Mouse (Mus musculus) urinary bladder, adult 18-20 months (tissue): ENCODE results near the gene 1110051M20Rik.

Source experiments
- DNase-seq, 2 experiments: peaks; one replicate each; pipeline ENCODE4 v3.0.0; 2022; ENCODE audit warnings: low spot score in 2 of 2, mixed read lengths in 2 of 2

1110051M20Rik gene

DNA sequence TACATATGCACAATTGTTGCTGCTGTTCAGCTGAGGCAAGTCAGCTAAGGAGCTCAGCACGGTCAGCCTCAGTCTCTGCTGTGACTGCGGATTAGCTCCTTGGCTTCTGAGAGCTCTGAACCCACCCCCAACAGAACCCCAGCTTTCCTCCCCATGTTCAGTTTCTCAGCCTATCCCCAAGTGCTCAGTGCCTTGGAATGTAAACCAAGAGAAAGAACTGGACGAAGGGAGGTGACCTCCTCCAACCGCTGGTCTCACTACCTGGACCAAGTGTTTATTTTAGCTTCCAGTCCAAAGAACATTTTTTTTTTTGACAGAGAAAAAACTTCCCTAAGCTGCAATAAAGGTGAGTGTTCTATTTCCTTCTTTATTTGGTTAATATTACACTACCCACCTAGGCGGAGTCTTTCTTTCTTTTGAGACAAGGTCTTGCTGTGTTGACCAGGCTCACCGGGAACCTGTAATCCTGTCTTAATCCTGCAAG is 94.5 kb downstream of the 1110051M20Rik start:
- peak in 1 of 2 experiments; percentile 15 for DNase-seq

GRCm38 (mm10) chr2:91348936-91349335 is 95.6 kb downstream of the 1110051M20Rik start:
- DNase-seq = no peak

DNA sequence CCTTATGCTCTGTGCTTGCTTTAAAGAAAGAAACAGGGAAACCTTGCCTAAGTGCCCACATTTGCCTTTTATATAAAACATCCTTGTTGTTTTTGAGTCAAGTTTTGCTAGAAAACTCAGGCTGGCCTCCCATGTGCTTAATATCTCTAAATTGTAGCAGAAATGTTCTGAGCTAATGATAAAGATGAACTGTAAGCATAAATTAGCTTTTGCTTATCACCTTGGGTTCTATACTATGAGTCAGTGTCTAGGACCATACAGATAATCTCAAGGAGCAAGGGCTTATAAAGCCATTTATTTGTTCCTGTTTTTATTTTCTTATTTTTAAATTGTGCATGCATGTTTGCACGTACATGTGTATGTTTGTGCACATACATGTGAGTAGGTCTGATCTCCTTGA is 98.9 kb downstream of the 1110051M20Rik start:
- no peak for DNase-seq

DNA sequence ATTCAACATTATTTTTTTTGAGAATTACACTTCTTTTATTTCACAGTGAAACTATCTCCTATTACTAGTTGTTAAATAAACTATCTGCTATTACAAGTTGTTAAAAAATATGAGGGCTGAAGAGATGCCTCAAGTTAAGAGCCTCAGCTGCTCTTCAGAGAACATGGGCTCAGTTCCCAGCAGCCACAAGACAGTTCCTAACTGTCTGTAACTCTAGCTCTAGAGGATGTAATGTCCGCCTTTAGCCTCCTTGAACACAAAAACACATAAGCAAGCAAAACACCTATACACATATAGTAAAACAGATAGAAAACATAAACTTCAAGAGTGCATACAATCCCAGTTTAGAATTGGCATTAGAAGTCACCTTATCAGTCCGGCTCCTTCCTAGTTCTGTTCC is 104.9 kb downstream of the 1110051M20Rik start:
- DNase-seq = no peak

DNA sequence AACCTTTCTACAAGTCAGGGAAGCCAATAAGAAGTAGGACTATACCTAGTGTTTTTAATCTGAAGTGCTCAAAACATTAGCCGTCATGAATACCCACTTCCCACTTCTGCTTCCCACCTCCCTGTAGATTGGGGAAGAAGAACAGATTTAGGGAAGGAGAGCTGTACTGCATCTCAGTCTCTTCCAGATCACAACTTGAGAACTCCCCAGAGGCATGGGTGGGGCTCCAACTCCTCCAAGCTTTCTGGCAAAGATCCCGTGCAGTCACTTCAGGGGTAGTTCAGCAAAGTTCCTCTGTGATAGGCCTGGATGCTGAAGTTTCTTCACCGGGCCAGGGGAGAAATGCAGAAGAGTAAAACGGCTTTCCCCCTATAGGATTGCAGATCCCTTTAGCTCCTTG is 109.4 kb downstream of the 1110051M20Rik start:
- peak in 1 of 2 experiments; percentile 65 for DNase-seq

DNA sequence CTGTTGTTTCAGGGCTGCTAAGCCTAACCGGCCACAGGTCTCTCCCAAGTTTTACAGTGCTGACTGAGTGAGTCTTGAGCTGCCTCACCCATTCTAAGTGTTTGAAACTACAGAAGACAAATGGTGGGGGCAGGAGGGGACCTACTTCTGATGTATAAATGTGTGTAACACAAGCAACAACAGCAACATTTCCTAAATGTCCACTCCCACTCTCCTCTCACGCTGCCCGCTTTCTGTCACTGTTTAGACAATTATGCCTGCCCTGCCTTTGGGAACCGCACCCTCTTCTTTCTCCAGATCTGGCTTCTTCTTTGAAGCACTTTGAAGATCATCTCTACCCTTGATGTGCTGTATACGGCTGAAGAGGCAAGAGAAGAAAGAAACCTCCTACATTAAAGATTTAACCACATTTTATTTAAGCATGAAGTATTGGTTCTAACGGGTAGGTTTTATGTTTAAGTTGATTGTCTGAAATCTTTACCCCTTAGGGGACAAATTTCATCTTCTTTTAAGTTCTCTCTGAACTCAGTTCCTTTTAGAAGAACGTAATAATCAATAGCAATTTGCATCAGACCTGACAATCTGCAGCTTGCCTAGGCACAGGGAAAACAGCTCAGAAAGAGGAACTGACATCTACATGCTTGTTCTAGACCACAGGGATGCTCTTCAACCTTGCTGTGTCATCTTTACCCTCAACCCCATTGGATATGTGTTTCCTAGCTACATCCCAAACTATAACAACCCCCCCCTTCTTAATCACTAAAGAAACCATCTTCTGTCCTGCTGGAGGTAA is 113.3 kb downstream of the 1110051M20Rik start:
- no peak for DNase-seq

DNA sequence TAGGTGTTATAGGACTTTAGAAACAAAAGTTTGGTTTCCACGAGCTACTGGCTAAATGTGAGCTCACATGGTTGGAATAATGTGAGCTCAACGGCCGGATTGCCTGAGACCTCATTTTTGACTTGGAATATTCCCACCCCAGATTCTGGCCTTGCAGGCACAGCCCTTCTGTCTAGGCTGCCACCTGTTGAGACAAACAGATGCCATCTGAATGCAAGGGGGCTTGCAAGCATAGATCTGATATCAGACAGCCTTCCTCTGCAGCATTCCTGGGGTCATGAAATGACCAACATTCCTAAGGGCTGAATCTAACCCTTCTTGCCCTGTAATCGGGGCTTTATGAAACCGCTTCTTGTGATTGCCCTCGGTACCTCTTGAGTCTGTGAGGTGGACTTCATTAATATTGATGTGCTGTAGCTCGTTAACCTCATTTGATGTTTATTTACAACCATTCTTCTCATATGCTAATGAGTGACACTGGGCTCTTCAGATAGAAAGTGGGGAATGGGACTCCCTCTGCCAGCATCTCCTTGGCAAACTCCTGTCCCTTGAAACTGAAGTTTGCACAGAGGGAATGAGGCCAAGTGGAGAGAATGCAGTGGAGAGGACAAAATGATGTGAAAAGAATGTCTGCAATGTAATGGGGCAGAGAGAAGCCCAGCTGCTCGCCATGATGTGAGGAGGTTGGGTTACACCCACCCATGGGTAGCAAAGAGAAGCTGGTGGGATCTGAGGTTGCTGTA is 114.3 kb downstream of the 1110051M20Rik start:
- no peak for DNase-seq

GRCm38 (mm10) chr2:91328729-91329125 is 115.8 kb downstream of the 1110051M20Rik start:
- no peak for DNase-seq

DNA sequence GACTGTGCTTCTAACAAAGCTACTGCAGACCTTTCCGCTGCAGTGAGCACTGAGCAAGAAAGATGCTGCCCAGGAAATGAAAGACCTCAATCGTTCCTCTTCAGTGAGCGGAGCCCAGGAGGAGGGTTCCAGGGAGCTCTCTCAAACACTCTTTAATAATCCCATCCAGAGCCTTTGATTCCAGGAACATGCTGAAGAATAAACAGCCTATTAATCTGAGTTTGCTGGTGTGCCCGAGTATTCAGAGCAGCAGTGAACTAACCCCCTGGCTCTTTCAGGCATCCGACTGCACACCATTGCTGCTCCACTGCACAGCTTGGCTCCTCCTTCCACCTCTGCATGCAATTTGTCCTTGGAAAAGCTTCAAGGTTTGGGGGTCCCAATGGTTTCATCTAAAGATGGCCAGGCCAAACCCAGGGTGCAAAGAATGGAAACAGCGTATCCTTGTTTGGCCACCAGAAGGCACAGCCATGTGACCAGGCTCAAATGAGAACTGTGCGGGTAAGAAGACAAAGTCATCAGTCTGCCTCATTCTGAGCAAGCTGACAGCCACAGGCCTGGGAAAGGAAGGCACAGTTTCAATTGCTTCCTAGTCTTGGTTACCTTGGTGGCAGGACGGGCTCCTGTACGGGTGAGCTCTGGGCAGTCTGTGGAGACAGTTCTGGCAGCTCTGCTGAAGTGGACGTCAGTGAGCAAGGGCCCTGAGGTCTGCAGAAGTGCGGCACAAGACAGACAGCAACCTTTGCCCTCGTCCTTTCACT is 116.4 kb downstream of the 1110051M20Rik start:
- no peak for DNase-seq

GRCm38 (mm10) chr2:91326746-91327350 is 117.7 kb downstream of the 1110051M20Rik start:
- DNase-seq = no peak

DNA sequence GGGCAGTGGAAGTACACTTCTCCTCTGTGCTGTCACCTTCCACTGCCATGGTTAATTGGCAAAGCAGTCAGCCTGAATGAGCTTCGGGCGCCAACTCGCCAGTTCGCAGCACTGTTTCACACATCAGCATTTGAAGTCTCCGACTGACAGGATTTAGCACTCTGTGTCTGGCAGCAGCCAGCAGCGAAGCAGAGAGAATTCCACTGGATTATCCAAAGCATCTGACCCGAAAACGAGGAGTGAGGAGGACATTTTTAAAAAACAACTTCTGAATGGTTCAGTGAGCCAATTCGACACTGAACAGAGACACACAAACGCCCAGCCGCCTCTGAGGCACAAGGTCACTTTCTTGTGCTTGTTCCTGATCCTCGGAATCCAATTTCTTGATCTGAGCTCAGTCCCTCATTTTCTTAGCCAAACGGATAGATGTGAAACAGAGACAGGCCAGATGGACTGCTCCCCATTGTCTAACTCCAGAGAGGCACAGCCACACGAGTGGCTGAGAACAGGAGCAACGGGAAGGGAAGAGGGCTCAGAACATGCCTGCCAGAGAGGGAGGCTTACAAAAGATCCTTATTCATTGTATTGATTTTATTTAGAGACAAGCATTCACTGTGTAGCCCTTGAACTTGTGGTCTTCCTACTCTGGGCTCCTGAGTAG is 119.6 kb downstream of the 1110051M20Rik start:
- DNase-seq = no peak

DNA sequence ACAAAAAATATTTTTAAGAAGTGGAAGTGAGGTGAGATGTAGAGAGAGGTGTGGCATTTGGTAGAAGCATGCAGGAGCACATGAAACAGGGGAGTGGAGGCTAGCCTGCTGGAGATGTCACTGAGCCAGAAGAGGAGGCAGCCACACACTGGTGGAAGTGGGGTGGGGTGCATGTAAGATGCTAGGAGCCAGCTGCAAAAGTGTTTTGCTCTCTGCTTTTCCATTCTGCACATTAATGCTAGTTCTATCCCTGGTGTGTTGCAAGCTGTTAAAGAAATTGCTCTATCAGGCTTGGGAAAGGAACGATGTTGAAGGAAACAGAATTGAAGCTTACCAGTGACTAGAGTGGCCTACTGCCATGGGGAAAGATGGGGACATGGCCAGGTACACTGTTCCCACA is 120.2 kb downstream of the 1110051M20Rik start:
- DNase-seq = no peak

- no peak for DNase-seq
Measured at GRCm38 (mm10) chr2:91322490-91322889, 122.0 kb downstream of the 1110051M20Rik start.

GRCm38 (mm10) chr2:91321923-91322322 is 122.6 kb downstream of the 1110051M20Rik start:
- DNase-seq = no peak

GRCm38 (mm10) chr2:91320559-91321529 is 123.7 kb downstream of the 1110051M20Rik start:
- no peak for DNase-seq

GRCm38 (mm10) chr2:91314184-91314583 is 130.3 kb downstream of the 1110051M20Rik start:
- no peak for DNase-seq

- DNase-seq = no peak
Measured at GRCm38 (mm10) chr2:91312578-91313311, 131.8 kb downstream of the 1110051M20Rik start.

DNA sequence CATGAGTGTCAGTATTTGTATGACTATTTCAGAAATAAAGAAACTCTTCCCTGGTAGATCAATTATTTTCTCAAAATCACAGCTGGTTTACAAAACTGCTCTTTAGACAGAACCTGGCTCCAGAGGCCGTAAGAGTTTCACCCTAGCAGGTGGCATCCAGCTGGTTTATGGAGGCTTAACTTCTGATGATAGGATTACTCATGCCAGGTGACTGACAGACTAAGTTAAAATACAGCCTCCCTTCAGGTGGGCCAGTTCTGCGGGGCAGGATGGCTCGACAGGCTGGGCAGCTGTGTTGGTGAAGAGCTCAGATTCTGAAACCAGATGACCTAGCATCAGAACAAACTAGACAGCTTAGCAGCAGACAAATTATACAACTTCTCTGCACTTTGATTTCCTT is 135.0 kb downstream of the 1110051M20Rik start:
- DNase-seq = no peak

- DNase-seq = no peak
Measured at GRCm38 (mm10) chr2:91308680-91309079, 135.8 kb downstream of the 1110051M20Rik start.
